8 mouse cellular contexts compared by ENCODE assay signal in the genomic region with DNA sequence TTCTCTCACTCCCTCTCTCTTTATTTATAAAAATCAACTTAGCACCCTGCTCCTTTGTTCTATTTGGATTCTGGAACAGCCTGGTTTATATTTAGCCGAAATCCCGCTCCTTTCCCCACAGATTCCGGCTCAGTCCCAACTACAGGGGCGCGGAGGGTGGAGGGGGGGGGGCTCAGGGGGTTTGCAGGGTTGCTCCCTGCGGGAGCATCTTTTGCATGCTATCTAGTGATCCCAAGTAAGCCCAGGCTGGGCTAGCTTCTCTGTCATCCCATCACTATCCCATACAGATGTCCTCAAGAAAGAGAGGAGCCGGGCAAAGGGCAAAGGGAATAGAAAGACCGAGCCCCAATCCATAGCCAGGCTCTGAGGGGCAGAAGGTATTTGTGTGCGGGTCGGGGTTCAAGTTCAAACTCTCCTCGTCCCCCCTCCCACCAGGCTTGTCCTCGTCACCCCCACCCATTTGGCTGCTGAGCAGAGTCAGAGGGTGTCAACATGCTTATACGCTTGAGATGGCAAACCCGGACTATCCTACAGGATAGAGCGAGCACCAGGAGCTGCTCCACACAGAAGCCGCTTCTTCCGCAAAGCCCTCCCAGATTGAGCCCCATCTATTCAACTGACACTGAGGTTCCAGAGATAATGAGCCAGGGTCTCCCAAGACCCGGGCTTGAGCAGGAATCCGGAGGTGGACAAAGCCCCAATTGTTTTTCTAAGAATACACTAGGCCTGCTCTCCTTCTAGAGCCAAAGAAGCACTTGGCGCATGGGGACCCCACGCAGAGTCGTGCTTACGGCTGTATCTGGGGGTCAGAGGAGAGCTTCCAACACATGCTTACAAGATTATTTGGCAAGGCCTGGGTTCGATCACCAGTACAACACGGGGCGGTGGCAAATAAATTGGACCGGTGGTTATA. TPM values are rescaled to one million over a fixed set of nuclear protein-coding genes. Genes with fewer than 3 reads are reported as not detected.
DNase-seq lines count a peak whose midpoint lies in the region; ATAC-seq and TF ChIP-seq lines count a peak whose summit lies in the region.

No protein-coding gene starts in this region.

- no peak for DNase-seq in kidney, postnatal 0 days (ENCODE audit: low spot score)
- DNase-seq in kidney, adult 8-10 months, result no peak
- no peak for DNase-seq in forebrain, embryonic 10.5 days (ENCODE audit: extremely low spot score, low spot score)
- DNase-seq in hindbrain, postnatal 0 days (ENCODE audit: low spot score), result no peak
- no peak for DNase-seq in neural tube, embryonic 11.5 days (ENCODE audit: low spot score)
- DNase-seq in B cell, adult 2 months, result no peak
- DNase-seq in spleen, postnatal 14 days (ENCODE audit: low spot score in 2 of 2), result no peak
- DNase-seq in spleen, postnatal 10 days (ENCODE audit: low spot score in 2 of 2), result no peak

- H3K36me3 ChIP-seq in kidney, postnatal 0 days (ENCODE audit: insufficient read depth, low read length), result no peaks in the 10 kb centered on the region
- no peaks in the 10 kb centered on the region for H3K36me3 ChIP-seq in forebrain, embryonic 10.5 days (replicated peaks)
- H3K36me3 ChIP-seq in hindbrain, postnatal 0 days (ENCODE audit: insufficient read depth, low read length), result no peaks in the 10 kb centered on the region
- no peaks in the 10 kb centered on the region for H3K36me3 ChIP-seq in neural tube, embryonic 11.5 days (ENCODE audit: control insufficient read depth, insufficient read depth, low read length)

- no peak for TF ChIP-seq CTCF in kidney, postnatal 0 days (IDR thresholded peaks at IDR 0.05; ENCODE audit: low read depth)
- no peak for TF ChIP-seq CTCF in hindbrain, postnatal 0 days (IDR thresholded peaks at IDR 0.05; ENCODE audit: low read depth)

- 32% methylated on average over 27 of the region's 27 CpGs for WGBS in kidney, postnatal 0 days
- 11% methylated on average over 27 of the region's 27 CpGs for WGBS in forebrain, embryonic 10.5 days
- 15% methylated on average over 27 of the region's 27 CpGs for WGBS in hindbrain, postnatal 0 days
- 18% methylated on average over 27 of the region's 27 CpGs for WGBS in neural tube, embryonic 11.5 days

- ATAC-seq in kidney, postnatal 0 days (replicated peaks; ENCODE audit: low FRiP score, low read depth), result no peak
- ATAC-seq in hindbrain, postnatal 0 days, result peak; percentile 52
- no peak for ATAC-seq in neural tube, embryonic 11.5 days (ENCODE audit: insufficient read depth, low FRiP score, low TSS enrichment)

- H3K27ac ChIP-seq in kidney, postnatal 0 days, result no peak overlapping the region
- peak overlapping the region; percentile 81 for H3K27ac ChIP-seq in forebrain, embryonic 10.5 days
- peak overlapping the region; percentile 27; the same call in 1 of the 2 replicates for H3K27ac ChIP-seq in hindbrain, postnatal 0 days
- H3K27ac ChIP-seq in neural tube, embryonic 11.5 days (ENCODE audit: low read depth, low read length), result no peak overlapping the region

- H3K4me1 ChIP-seq in kidney, postnatal 0 days (replicated peaks; ENCODE audit: insufficient read depth, low read length), result no peaks in the 10 kb centered on the region
- peaks cover 16% of the 10 kb centered on the region for H3K4me1 ChIP-seq in forebrain, embryonic 10.5 days
- H3K4me1 ChIP-seq in hindbrain, postnatal 0 days (ENCODE audit: insufficient read depth, low read length), result 0 out of 2 replicates have a peak, but pooled peaks cover 5% of the 10 kb centered on the region
- H3K4me1 ChIP-seq in neural tube, embryonic 11.5 days (ENCODE audit: control insufficient read depth, insufficient read depth, low read length), result 0 out of 2 replicates have a peak, but pooled peaks cover 7% of the 10 kb centered on the region

- H3K9ac ChIP-seq in kidney, postnatal 0 days (ENCODE audit: low read depth, low read length), result peak overlapping the region; percentile 28; the same call in 1 of the 2 replicates
- H3K9ac ChIP-seq in hindbrain, postnatal 0 days (replicated peaks; ENCODE audit: low read length), result peak overlapping the region; percentile 53
- H3K9ac ChIP-seq in neural tube, embryonic 11.5 days (ENCODE audit: low read length), result peak overlapping the region; percentile 61

- no peaks in the 10 kb centered on the region for H3K27me3 ChIP-seq in kidney, postnatal 0 days (ENCODE audit: insufficient read depth, low read length)
- H3K27me3 ChIP-seq in forebrain, embryonic 10.5 days (ENCODE audit: poor library complexity, severe bottlenecking), result peaks cover 73% of the 10 kb centered on the region
- no peaks in the 10 kb centered on the region for H3K27me3 ChIP-seq in hindbrain, postnatal 0 days (ENCODE audit: insufficient read depth, low read length)
- H3K27me3 ChIP-seq in neural tube, embryonic 11.5 days (ENCODE audit: control insufficient read depth, insufficient read depth, low read length), result no peaks in the 10 kb centered on the region

- peak overlapping the region; percentile 69 for H3K4me2 ChIP-seq in kidney, postnatal 0 days (ENCODE audit: low read length)
- peak overlapping the region; percentile 58 for H3K4me2 ChIP-seq in hindbrain, postnatal 0 days (ENCODE audit: low read depth, low read length)
- peak overlapping the region; percentile 73 for H3K4me2 ChIP-seq in neural tube, embryonic 11.5 days (ENCODE audit: low read depth)

- peak overlapping the region; percentile 28; the same call in 1 of the 2 replicates for H3K4me3 ChIP-seq in kidney, postnatal 0 days (replicated peaks; ENCODE audit: low read depth, low read length)
- peak overlapping the region; percentile 58 for H3K4me3 ChIP-seq in forebrain, embryonic 10.5 days
- peak overlapping the region; percentile 35 for H3K4me3 ChIP-seq in hindbrain, postnatal 0 days (ENCODE audit: low read length)
- peak overlapping the region; percentile 38 for H3K4me3 ChIP-seq in neural tube, embryonic 11.5 days (ENCODE audit: low read depth, low read length)

- H3K9me3 ChIP-seq in kidney, postnatal 0 days (replicated peaks; ENCODE audit: low read length), result no peaks in the 10 kb centered on the region
- 0 out of 2 replicates have a peak, but pooled peaks cover 4% of the 10 kb centered on the region for H3K9me3 ChIP-seq in forebrain, embryonic 10.5 days
- H3K9me3 ChIP-seq in hindbrain, postnatal 0 days (ENCODE audit: low read length), result no peaks in the 10 kb centered on the region
- no peaks in the 10 kb centered on the region for H3K9me3 ChIP-seq in neural tube, embryonic 11.5 days (ENCODE audit: control insufficient read depth, low read length)

RNA-seq across cellular contexts. Expression of a gene that starts 20.1 kb away (rescaled TPM):
- polyA plus RNA-seq in kidney, postnatal 0 days (2015; fragmentation: Nextera tagmentation; extraction: Ambion mirVana), result 160 and 161 TPM in 2 replicates
- 116 and 119 TPM in 2 replicates for polyA plus RNA-seq in forebrain, embryonic 10.5 days (2016; fragmentation: Nextera tagmentation; extraction: Ambion mirVana)
- 28.8 and 55.6 TPM in 2 replicates for total RNA-seq in hindbrain, postnatal 0 days (2014; rRNA removed)
- 99.1 and 99.3 TPM in 2 replicates for polyA plus RNA-seq in hindbrain, postnatal 0 days (2015; fragmentation: Nextera tagmentation; extraction: Ambion mirVana)
- polyA plus RNA-seq in neural tube, embryonic 11.5 days (2014; fragmentation: Nextera tagmentation; extraction: Ambion mirVana), result 121 and 122 TPM in 2 replicates

RNA-seq across cellular contexts. Expression of a gene that starts 21.3 kb away (rescaled TPM):
- polyA plus RNA-seq in kidney, postnatal 0 days (2015; fragmentation: Nextera tagmentation; extraction: Ambion mirVana), result 0.87 and 1.2 TPM in 2 replicates
- polyA plus RNA-seq in forebrain, embryonic 10.5 days (2016; fragmentation: Nextera tagmentation; extraction: Ambion mirVana), result 0.31 and 0.43 TPM in 2 replicates
- 21.4 and 34.6 TPM in 2 replicates for total RNA-seq in hindbrain, postnatal 0 days (2014; rRNA removed)
- 20.9 and 23.6 TPM in 2 replicates for polyA plus RNA-seq in hindbrain, postnatal 0 days (2015; fragmentation: Nextera tagmentation; extraction: Ambion mirVana)
- polyA plus RNA-seq in neural tube, embryonic 11.5 days (2014; fragmentation: Nextera tagmentation; extraction: Ambion mirVana), result 11.4 and 12.3 TPM in 2 replicates

RNA-seq across cellular contexts. Expression of a gene that starts 57.2 kb away (rescaled TPM):
- polyA plus RNA-seq in kidney, postnatal 0 days (2015; fragmentation: Nextera tagmentation; extraction: Ambion mirVana), result 120 and 124 TPM in 2 replicates
- 119 and 132 TPM in 2 replicates for polyA plus RNA-seq in forebrain, embryonic 10.5 days (2016; fragmentation: Nextera tagmentation; extraction: Ambion mirVana)
- 108 and 112 TPM in 2 replicates for total RNA-seq in hindbrain, postnatal 0 days (2014; rRNA removed)
- 141 and 145 TPM in 2 replicates for polyA plus RNA-seq in hindbrain, postnatal 0 days (2015; fragmentation: Nextera tagmentation; extraction: Ambion mirVana)
- 106 and 119 TPM in 2 replicates for polyA plus RNA-seq in neural tube, embryonic 11.5 days (2014; fragmentation: Nextera tagmentation; extraction: Ambion mirVana)

RNA-seq across cellular contexts. Expression of a gene that starts 57.5 kb away (rescaled TPM):
- 43.6 and 44.4 TPM in 2 replicates for polyA plus RNA-seq in kidney, postnatal 0 days (2015; fragmentation: Nextera tagmentation; extraction: Ambion mirVana)
- 64.2 and 67.3 TPM in 2 replicates for polyA plus RNA-seq in forebrain, embryonic 10.5 days (2016; fragmentation: Nextera tagmentation; extraction: Ambion mirVana)
- total RNA-seq in hindbrain, postnatal 0 days (2014; rRNA removed), result 65.5 and 80.9 TPM in 2 replicates
- polyA plus RNA-seq in hindbrain, postnatal 0 days (2015; fragmentation: Nextera tagmentation; extraction: Ambion mirVana), result 15.5 and 20.6 TPM in 2 replicates
- polyA plus RNA-seq in neural tube, embryonic 11.5 days (2014; fragmentation: Nextera tagmentation; extraction: Ambion mirVana), result 50.1 and 56.9 TPM in 2 replicates

Comparison
In these comparisons a context has a peak if more than half of its experiments do, and no peak if none do; other contexts are left out.
1. H3K27ac ChIP-seq: peak in forebrain, embryonic 10.5 days (single experiment) and hindbrain, postnatal 0 days (single experiment); none in kidney, postnatal 0 days (single experiment) and neural tube, embryonic 11.5 days (single experiment).
2. Peak in every context shown above with its lines, with median percentiles within 50 percentile points of each other: H3K4me2 ChIP-seq, H3K4me3 ChIP-seq and H3K9ac ChIP-seq.